Mouse (Mus musculus): Measurements from ENCODE around the gene Pex14. TPM values are rescaled to one million over a fixed set of nuclear protein-coding genes. Genes with fewer than 3 reads are reported as not detected.

The Pex14 gene
- polyA plus RNA-seq, 1 experiment from 2014 or later = 61.1 TPM

GRCm38 (mm10) chr4:149048625-149049228, 50.9 kb downstream of the Pex14 start:
- Histone ChIP-seq H3K4me2 (peak overlapping the region; percentile 46), H3K36me3 (no peaks in the 10 kb centered on the region), H3K9ac (0 out of 2 replicates have a peak overlapping the region, but pooled peaks have one; percentile 5), H3K27me3 (no peaks in the 10 kb centered on the region), H3K9me3 (replicated peaks) (no peaks in the 10 kb centered on the region), H3K4me1 (peaks cover 70% of the 10 kb centered on the region), H3K4me3 (replicated peaks) (no peak overlapping the region), H3K27ac (peak overlapping the region; percentile 89)
- WGBS = 15% methylated on average over 10 of the region's 10 CpGs
- ATAC-seq (replicated peaks; ENCODE audit: low FRiP score) = peak; percentile 38

- ATAC-seq (replicated peaks; ENCODE audit: low FRiP score) = peak; percentile 63; the same call in 1 of the 2 replicates
- H3K27me3 ChIP-seq = no peaks in the 10 kb centered on the region
- WGBS = 3% methylated on average over 10 of the region's 10 CpGs
Observed at GRCm38 (mm10) chr4:149047360-149047759, 52.3 kb downstream of the Pex14 start.

GRCm38 (mm10) chr4:149045885-149046284, 53.8 kb downstream of the Pex14 start:
- 37% methylated on average over 5 of the region's 5 CpGs for WGBS
- no peak overlapping the region for H3K4me2 ChIP-seq
- peaks cover 73% of the 10 kb centered on the region for H3K4me1 ChIP-seq
- peak overlapping the region; percentile 73 for H3K27ac ChIP-seq
- H3K4me3 ChIP-seq (replicated peaks) = no peak overlapping the region
- no peaks in the 10 kb centered on the region for H3K27me3 ChIP-seq
- ATAC-seq (replicated peaks; ENCODE audit: low FRiP score) = peak; percentile 55
- H3K9me3 ChIP-seq (replicated peaks) = no peaks in the 10 kb centered on the region
- H3K36me3 ChIP-seq = peaks cover 6% of the 10 kb centered on the region; the same call in 1 of the 2 replicates
- no peak overlapping the region for H3K9ac ChIP-seq

More at GRCm38 (mm10) chr4:149047360-149047759, 52.3 kb downstream of the Pex14 start:
- no peak overlapping the region for H3K9ac ChIP-seq
- H3K4me1 ChIP-seq = peaks cover 70% of the 10 kb centered on the region
- H3K9me3 ChIP-seq (replicated peaks) = no peaks in the 10 kb centered on the region
- H3K4me3 ChIP-seq (replicated peaks) = no peak overlapping the region
- peak overlapping the region; percentile 73; the same call in 1 of the 2 replicates for H3K27ac ChIP-seq
- H3K4me2 ChIP-seq = peak overlapping the region; percentile 48
- no peaks in the 10 kb centered on the region for H3K36me3 ChIP-seq

- no peak overlapping the region for H3K4me3 ChIP-seq (replicated peaks)
- peaks cover 6% of the 10 kb centered on the region; the same call in 1 of the 2 replicates for H3K36me3 ChIP-seq
- 48% methylated on average over 6 of the region's 6 CpGs for WGBS
- H3K4me1 ChIP-seq = peaks cover 60% of the 10 kb centered on the region
- H3K9ac ChIP-seq = no peak overlapping the region
- H3K27me3 ChIP-seq = no peaks in the 10 kb centered on the region
- no peak overlapping the region for H3K4me2 ChIP-seq
- H3K9me3 ChIP-seq (replicated peaks) = no peaks in the 10 kb centered on the region
- ATAC-seq (replicated peaks; ENCODE audit: low FRiP score) = no peak
- no peak overlapping the region for H3K27ac ChIP-seq
Observed at GRCm38 (mm10) chr4:149040289-149040688, 59.4 kb downstream of the Pex14 start.

- peak overlapping the region; percentile 62 for H3K27ac ChIP-seq
- H3K4me2 ChIP-seq = no peak overlapping the region
- H3K4me1 ChIP-seq = peaks cover 49% of the 10 kb centered on the region
- no peak for ATAC-seq (replicated peaks; ENCODE audit: low FRiP score)
- H3K9ac ChIP-seq = no peak overlapping the region
- no peak overlapping the region for H3K4me3 ChIP-seq (replicated peaks)
- H3K27me3 ChIP-seq = no peaks in the 10 kb centered on the region
- 17% methylated on average over 6 of the region's 6 CpGs for WGBS
- peaks cover 6% of the 10 kb centered on the region for H3K36me3 ChIP-seq
- H3K9me3 ChIP-seq (replicated peaks) = no peaks in the 10 kb centered on the region
Observed at GRCm38 (mm10) chr4:149037706-149038105, 62.0 kb downstream of the Pex14 start.

GRCm38 (mm10) chr4:149036592-149036991, 63.1 kb downstream of the Pex14 start:
- WGBS = 54% methylated on average over 9 of the region's 9 CpGs
- Histone ChIP-seq H3K9me3 (replicated peaks) (no peaks in the 10 kb centered on the region), H3K36me3 (peaks cover 6% of the 10 kb centered on the region), H3K4me1 (peaks cover 49% of the 10 kb centered on the region), H3K4me2 (no peak overlapping the region), H3K4me3 (replicated peaks) (no peak overlapping the region), H3K9ac (no peak overlapping the region), H3K27me3 (no peaks in the 10 kb centered on the region), H3K27ac (peak overlapping the region; percentile 57; the same call in 1 of the 2 replicates)
- ATAC-seq (replicated peaks; ENCODE audit: low FRiP score) = no peak

- Histone ChIP-seq H3K9me3 (replicated peaks) (no peaks in the 10 kb centered on the region), H3K4me1 (peaks cover 22% of the 10 kb centered on the region), H3K27ac (no peak overlapping the region), H3K27me3 (no peaks in the 10 kb centered on the region), H3K4me3 (replicated peaks) (no peak overlapping the region), H3K4me2 (no peak overlapping the region), H3K9ac (no peak overlapping the region), H3K36me3 (peaks cover 7% of the 10 kb centered on the region; the same call in 1 of the 2 replicates)
- WGBS = 68% methylated on average over 4 of the region's 4 CpGs
- no peak for ATAC-seq (replicated peaks; ENCODE audit: low FRiP score)
Observed at GRCm38 (mm10) chr4:149031507-149031906, 68.2 kb downstream of the Pex14 start.

- Histone ChIP-seq H3K36me3 (0 out of 2 replicates have a peak, but pooled peaks cover 7% of the 10 kb centered on the region), H3K27ac (no peak overlapping the region), H3K9ac (no peak overlapping the region), H3K4me3 (replicated peaks) (no peak overlapping the region), H3K27me3 (no peaks in the 10 kb centered on the region), H3K4me1 (peaks cover 22% of the 10 kb centered on the region), H3K9me3 (replicated peaks) (no peaks in the 10 kb centered on the region), H3K4me2 (no peak overlapping the region)
- WGBS = 19% methylated on average over 9 of the region's 9 CpGs
- ATAC-seq (replicated peaks; ENCODE audit: low FRiP score) = no peak
Observed at GRCm38 (mm10) chr4:149027571-149027970, 72.1 kb downstream of the Pex14 start.

GRCm38 (mm10) chr4:149025242-149025641, 74.4 kb downstream of the Pex14 start:
- H3K27ac ChIP-seq = no peak overlapping the region
- no peaks in the 10 kb centered on the region for H3K36me3 ChIP-seq
- H3K4me1 ChIP-seq = peaks cover 22% of the 10 kb centered on the region
- ATAC-seq (replicated peaks; ENCODE audit: low FRiP score) = no peak
- no peak overlapping the region for H3K9ac ChIP-seq
- no peak overlapping the region for H3K4me2 ChIP-seq
- no peaks in the 10 kb centered on the region for H3K9me3 ChIP-seq (replicated peaks)
- no peaks in the 10 kb centered on the region for H3K27me3 ChIP-seq
- H3K4me3 ChIP-seq (replicated peaks) = no peak overlapping the region
- 79% methylated on average over 10 of the region's 10 CpGs for WGBS

GRCm38 (mm10) chr4:149021021-149021420, 78.7 kb downstream of the Pex14 start:
- peaks cover 16% of the 10 kb centered on the region for H3K4me1 ChIP-seq
- H3K27me3 ChIP-seq = no peaks in the 10 kb centered on the region
- H3K4me3 ChIP-seq (replicated peaks) = no peak overlapping the region
- H3K4me2 ChIP-seq = no peak overlapping the region
- no peaks in the 10 kb centered on the region for H3K36me3 ChIP-seq
- H3K27ac ChIP-seq = no peak overlapping the region
- ATAC-seq (replicated peaks; ENCODE audit: low FRiP score) = no peak
- H3K9me3 ChIP-seq (replicated peaks) = no peaks in the 10 kb centered on the region
- H3K9ac ChIP-seq = no peak overlapping the region

GRCm38 (mm10) chr4:149019456-149019855, 80.2 kb downstream of the Pex14 start:
- Histone ChIP-seq H3K4me1 (peaks cover 17% of the 10 kb centered on the region), H3K9ac (no peak overlapping the region), H3K4me3 (replicated peaks) (no peak overlapping the region), H3K4me2 (no peak overlapping the region), H3K36me3 (no peaks in the 10 kb centered on the region), H3K27me3 (no peaks in the 10 kb centered on the region), H3K27ac (no peak overlapping the region), H3K9me3 (replicated peaks) (no peaks in the 10 kb centered on the region)
- 59% methylated on average over 6 of the region's 6 CpGs for WGBS
- ATAC-seq (replicated peaks; ENCODE audit: low FRiP score) = no peak

GRCm38 (mm10) chr4:149006756-149007155, 92.9 kb downstream of the Pex14 start:
- H3K4me1 ChIP-seq = 0 out of 2 replicates have a peak, but pooled peaks cover 7% of the 10 kb centered on the region
- no peak overlapping the region for H3K4me3 ChIP-seq (replicated peaks)
- 93% methylated on average over 6 of the region's 6 CpGs for WGBS
- no peak for ATAC-seq (replicated peaks; ENCODE audit: low FRiP score)
- no peak overlapping the region for H3K27ac ChIP-seq
- no peaks in the 10 kb centered on the region for H3K9me3 ChIP-seq (replicated peaks)
- no peak overlapping the region for H3K4me2 ChIP-seq
- no peaks in the 10 kb centered on the region; the same call in 1 of the 2 replicates for H3K36me3 ChIP-seq
- no peaks in the 10 kb centered on the region for H3K27me3 ChIP-seq
- no peak overlapping the region for H3K9ac ChIP-seq

Data from kidney, embryonic 15.5 days (tissue).